Mouse (Mus musculus): ENCODE results near the gene Gm20737. TPM values are rescaled to one million over a fixed set of nuclear protein-coding genes. Genes with fewer than 3 reads are reported as not detected.

Gm20737 gene
- not detected for total RNA-seq (2023)

DNA sequence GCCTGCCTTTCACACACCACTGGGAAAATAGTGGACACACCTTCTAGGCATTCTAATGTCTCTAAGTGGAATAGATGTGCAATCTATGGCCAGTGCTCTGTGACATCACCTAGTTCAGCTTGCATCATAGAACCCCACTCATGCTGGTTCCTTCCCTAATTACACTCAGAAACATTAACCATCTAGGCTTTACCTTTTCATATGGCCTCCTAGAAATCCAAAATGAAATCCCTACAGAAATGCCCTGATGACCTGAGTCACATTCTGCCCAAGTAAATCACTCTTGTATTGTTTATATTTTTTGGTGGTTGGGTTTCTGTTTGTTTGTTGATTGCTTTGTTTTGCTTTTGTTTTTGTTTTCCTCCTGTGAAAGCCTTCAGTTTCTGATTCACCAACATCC lies at the start of gene Gm20737:
Gm20737 (minus strand) TSS at position 101 of the 400 bp plus-strand sequence.

GRCm38 (mm10) chrY:10553153-10553552 lies 17.3 kb upstream of the Gm20737 start, which contains the start of gene Gm21775:
Gene Gm21775, plus strand, starts transcription at chrY:10553453.

Other genes starting within 250 kb of the Gm20737 start
- not detected for gene Gm20834, start 211.5 kb downstream of the Gm20737 start, total RNA-seq (2023)
- not detected for gene Gm28510, start 123.3 kb downstream of the Gm20737 start, total RNA-seq (2023)
- gene Gm21775, start 17.4 kb upstream of the Gm20737 start, total RNA-seq (2023), result not detected
- gene Gm21900, start 80.3 kb upstream of the Gm20737 start, total RNA-seq (2023), result not detected
- not detected for gene Gm20777, start 216.4 kb upstream of the Gm20737 start, total RNA-seq (2023)